Mouse (Mus musculus) embryonic facial prominence, embryonic 10.5 days (tissue): ENCODE results near the gene Barx2. TPM values are rescaled to one million over a fixed set of nuclear protein-coding genes. Genes with fewer than 3 reads are reported as not detected.
A peak's percentile ranks its signal among the peaks of the same experiment; 100 is the strongest.

Source experiments
- DNase-seq: peaks from one replicate; pipeline ENCODE4 v3.0.0-alpha.2; 2017; ENCODE audit warnings: low spot score
- H3K27ac ChIP-seq: fragments of 300-500 bp; sonication (generic); replicated peaks from 2 replicates; pipeline ENCODE4 v1.5.1; 2016; ENCODE audit warnings: mild to moderate bottlenecking
- H3K27me3 ChIP-seq: fragments of 300-500 bp; sonication (generic); replicated peaks from 2 replicates; pipeline ENCODE4 v1.6.1; 2016; ENCODE audit warnings: low read depth, mild to moderate bottlenecking; ENCODE audit not compliant: poor library complexity, severe bottlenecking
- H3K36me3 ChIP-seq: fragments of 300-500 bp; sonication (generic); replicated peaks from 2 replicates; pipeline ENCODE4 v1.6.1; 2016; ENCODE audit warnings: mild to moderate bottlenecking, moderate library complexity
- H3K4me1 ChIP-seq: fragments of 300-500 bp; sonication (generic); 2 replicates; pipeline ENCODE4 v1.6.1; 2016
- H3K4me3 ChIP-seq: fragments of 300-500 bp; sonication (generic); 2 replicates; pipeline ENCODE4 v1.5.1; 2016; ENCODE audit warnings: mild to moderate bottlenecking, moderate library complexity
- H3K9me3 ChIP-seq: fragments of 300-500 bp; sonication (generic); 2 replicates; pipeline ENCODE4 v1.6.1; 2016; ENCODE audit warnings: mild to moderate bottlenecking
- WGBS: fragments of 180-500 bp; shearing (Covaris S2); methylation state at CpG from one replicate; pipeline ENCODE4 v1.1.7; 2016; 5-methylcytosine and 5-hydroxymethylcytosine counted together
- polyA plus RNA-seq: library from polyadenylated mRNA; unstranded; fragments of >200 nt; fragmentation: Nextera tagmentation; extraction: Ambion mirVana; gene quantifications from 2 replicates; pipeline ENCODE4 v1.2.1, GENCODE M21; 2016

Gene Barx2
- polyA plus RNA-seq, 1 experiment from 2014 or later: 0.72 TPM

GRCm38 (mm10) chr9:31882376-31882775 is 30.9 kb downstream of the Barx2 start:
- no peaks in the 10 kb centered on the region for H3K36me3 ChIP-seq
- 89% methylated on average over 2 of the region's 2 CpGs for WGBS
- DNase-seq: no peak
- no peaks in the 10 kb centered on the region for H3K9me3 ChIP-seq
- no peak overlapping the region for H3K27ac ChIP-seq
- H3K4me1 ChIP-seq: 0 out of 2 replicates have a peak, but pooled peaks cover 3% of the 10 kb centered on the region
- no peak overlapping the region for H3K4me3 ChIP-seq
- no peaks in the 10 kb centered on the region for H3K27me3 ChIP-seq

- Histone ChIP-seq H3K36me3 (no peaks in the 10 kb centered on the region), H3K27me3 (no peaks in the 10 kb centered on the region), H3K4me1 (peaks cover 8% of the 10 kb centered on the region; the same call in 1 of the 2 replicates), H3K27ac (no peak overlapping the region), H3K4me3 (no peak overlapping the region), H3K9me3 (no peaks in the 10 kb centered on the region)
- WGBS: 88% methylated on average over 3 of the region's 3 CpGs
- no peak for DNase-seq
Observed at GRCm38 (mm10) chr9:31875556-31875955, 37.7 kb downstream of the Barx2 start.

- Histone ChIP-seq H3K4me1 (peaks cover 8% of the 10 kb centered on the region), H3K9me3 (no peaks in the 10 kb centered on the region), H3K36me3 (no peaks in the 10 kb centered on the region), H3K27me3 (no peaks in the 10 kb centered on the region), H3K27ac (no peak overlapping the region), H3K4me3 (no peak overlapping the region)
- 91% methylated on average over 3 of the region's 3 CpGs for WGBS
- DNase-seq: no peak
Observed at GRCm38 (mm10) chr9:31874236-31874635, 39.0 kb downstream of the Barx2 start.

GRCm38 (mm10) chr9:31871410-31871809 is 41.9 kb downstream of the Barx2 start:
- 51% methylated on average over 4 of the region's 4 CpGs for WGBS
- no peak for DNase-seq
- H3K27me3 ChIP-seq: no peaks in the 10 kb centered on the region

GRCm38 (mm10) chr9:31868823-31869460 is 44.3 kb downstream of the Barx2 start:
- Histone ChIP-seq H3K4me1 (peaks cover 5% of the 10 kb centered on the region), H3K27ac (no peak overlapping the region), H3K36me3 (no peaks in the 10 kb centered on the region), H3K27me3 (no peaks in the 10 kb centered on the region), H3K4me3 (no peak overlapping the region), H3K9me3 (no peaks in the 10 kb centered on the region)
- WGBS: 83% methylated on average over 2 of the region's 2 CpGs
- DNase-seq: no peak

More at GRCm38 (mm10) chr9:31871410-31871809, 41.9 kb downstream of the Barx2 start:
- Histone ChIP-seq H3K9me3 (no peaks in the 10 kb centered on the region), H3K4me1 (peaks cover 5% of the 10 kb centered on the region), H3K4me3 (no peak overlapping the region), H3K36me3 (no peaks in the 10 kb centered on the region), H3K27ac (no peak overlapping the region)

GRCm38 (mm10) chr9:31863830-31864229 is 49.4 kb downstream of the Barx2 start:
- Histone ChIP-seq H3K27me3 (peaks cover 14% of the 10 kb centered on the region), H3K4me1 (peaks cover 2% of the 10 kb centered on the region), H3K9me3 (no peaks in the 10 kb centered on the region), H3K27ac (no peak overlapping the region), H3K36me3 (no peaks in the 10 kb centered on the region), H3K4me3 (no peak overlapping the region)
- WGBS: 77% methylated on average over 6 of the region's 6 CpGs
- no peak for DNase-seq

GRCm38 (mm10) chr9:31859446-31859845 is 53.8 kb downstream of the Barx2 start:
- H3K27me3 ChIP-seq: peaks cover 28% of the 10 kb centered on the region
- peaks cover 9% of the 10 kb centered on the region for H3K4me1 ChIP-seq
- H3K4me3 ChIP-seq: no peak overlapping the region
- no peaks in the 10 kb centered on the region for H3K9me3 ChIP-seq
- no peak for DNase-seq
- no peaks in the 10 kb centered on the region for H3K36me3 ChIP-seq
- WGBS: 73% methylated on average over 5 of the region's 5 CpGs
- H3K27ac ChIP-seq: no peak overlapping the region

GRCm38 (mm10) chr9:31858720-31859340 is 54.4 kb downstream of the Barx2 start:
- WGBS: 6% methylated on average over 20 of the region's 20 CpGs
- peak; percentile 76 for DNase-seq
- Histone ChIP-seq H3K4me1 (peaks cover 9% of the 10 kb centered on the region), H3K9me3 (no peaks in the 10 kb centered on the region), H3K36me3 (no peaks in the 10 kb centered on the region), H3K27ac (no peak overlapping the region), H3K27me3 (peaks cover 28% of the 10 kb centered on the region), H3K4me3 (peak overlapping the region; percentile 45)

GRCm38 (mm10) chr9:31857512-31857911 is 55.8 kb downstream of the Barx2 start:
- DNase-seq: no peak
- H3K27ac ChIP-seq: no peak overlapping the region
- H3K4me1 ChIP-seq: peaks cover 9% of the 10 kb centered on the region
- H3K36me3 ChIP-seq: no peaks in the 10 kb centered on the region
- H3K4me3 ChIP-seq: no peak overlapping the region
- WGBS: 81% methylated on average over 1 of the region's 1 CpGs
- H3K9me3 ChIP-seq: no peaks in the 10 kb centered on the region
- H3K27me3 ChIP-seq: peaks cover 28% of the 10 kb centered on the region

GRCm38 (mm10) chr9:31856437-31856836 is 56.8 kb downstream of the Barx2 start:
- no peaks in the 10 kb centered on the region for H3K36me3 ChIP-seq
- H3K4me3 ChIP-seq: no peak overlapping the region
- H3K4me1 ChIP-seq: peaks cover 9% of the 10 kb centered on the region
- 54% methylated on average over 8 of the region's 8 CpGs for WGBS
- DNase-seq: no peak
- peaks cover 28% of the 10 kb centered on the region for H3K27me3 ChIP-seq
- H3K9me3 ChIP-seq: no peaks in the 10 kb centered on the region
- H3K27ac ChIP-seq: no peak overlapping the region

GRCm38 (mm10) chr9:31855668-31856067 is 57.6 kb downstream of the Barx2 start:
- no peak overlapping the region for H3K27ac ChIP-seq
- peaks cover 28% of the 10 kb centered on the region for H3K27me3 ChIP-seq
- no peak for DNase-seq
- no peak overlapping the region for H3K4me3 ChIP-seq
- peaks cover 9% of the 10 kb centered on the region for H3K4me1 ChIP-seq
- no peaks in the 10 kb centered on the region for H3K9me3 ChIP-seq
- H3K36me3 ChIP-seq: no peaks in the 10 kb centered on the region
- 83% methylated on average over 6 of the region's 6 CpGs for WGBS

- Histone ChIP-seq H3K9me3 (no peaks in the 10 kb centered on the region), H3K27me3 (no peaks in the 10 kb centered on the region; the same call in 1 of the 2 replicates), H3K36me3 (no peaks in the 10 kb centered on the region), H3K4me1 (peaks cover 16% of the 10 kb centered on the region), H3K27ac (no peak overlapping the region), H3K4me3 (no peak overlapping the region)
- 79% methylated on average over 8 of the region's 8 CpGs for WGBS
- no peak for DNase-seq
Observed at GRCm38 (mm10) chr9:31851710-31852109, 61.6 kb downstream of the Barx2 start.

GRCm38 (mm10) chr9:31850706-31851105 is 62.6 kb downstream of the Barx2 start:
- H3K4me3 ChIP-seq: no peak overlapping the region
- 93% methylated on average over 4 of the region's 4 CpGs for WGBS

More at GRCm38 (mm10) chr9:31850706-31851105, 62.6 kb downstream of the Barx2 start:
- Histone ChIP-seq H3K4me1 (peaks cover 16% of the 10 kb centered on the region), H3K27ac (no peak overlapping the region), H3K9me3 (no peaks in the 10 kb centered on the region), H3K36me3 (no peaks in the 10 kb centered on the region), H3K27me3 (no peaks in the 10 kb centered on the region; the same call in 1 of the 2 replicates)
- DNase-seq: no peak
